Mouse (Mus musculus) cerebellum, adult 2 months (tissue): ENCODE results near the gene Max. TPM values are rescaled to one million over a fixed set of nuclear protein-coding genes. Genes with fewer than 3 reads are reported as not detected.

Experiments used
- DNase-seq, 2 experiments: peaks; one replicate each; pipeline ENCODE4 v3.0.0; 2021
- H3K27ac ChIP-seq: fragments of 200-500 bp; 2 replicates; pipeline ENCODE4 v1.5.1; 2012; ENCODE audit warnings: low read length, control low read depth, inconsistent platforms; ENCODE audit not compliant: insufficient read depth
- H3K27me3 ChIP-seq: fragments of 200-500 bp; 2 replicates; pipeline ENCODE4 v1.6.1; 2012; ENCODE audit warnings: inconsistent platforms, mild to moderate bottlenecking, low read length, moderate library complexity; ENCODE audit not compliant: control insufficient read depth, insufficient read depth
- H3K4me1 ChIP-seq: fragments of 200-500 bp; 2 replicates; pipeline ENCODE4 v1.6.1; 2011; ENCODE audit warnings: low read length; ENCODE audit not compliant: control insufficient read depth, insufficient read depth
- H3K4me3 ChIP-seq: fragments of 200-500 bp; replicated peaks from 2 replicates; pipeline ENCODE3; 2011; ENCODE audit warnings: mild to moderate bottlenecking, low read depth, low read length, control low read depth; ENCODE audit not compliant: insufficient read depth
- CTCF ChIP-seq: fragments of 200-500 bp; IDR thresholded peaks from 2 replicates; pipeline ENCODE4 v1.5.1; 2011; ENCODE audit warnings: low read depth, mild to moderate bottlenecking, control low read depth, low read length, moderate library complexity, borderline replicate concordance; ENCODE audit not compliant: insufficient read depth
- POLR2A ChIP-seq: fragments of 200-500 bp; IDR thresholded peaks from 2 replicates; pipeline ENCODE4 v1.6.1; 2011; ENCODE audit warnings: low read length, control low read depth, borderline replicate concordance; ENCODE audit not compliant: insufficient read depth
- WGBS: fragments of 180-500 bp; shearing (Covaris S2); methylation state at CpG from one replicate; pipeline ENCODE4 v1.1.7; 2018; 5-methylcytosine and 5-hydroxymethylcytosine counted together
- polyA plus RNA-seq: library from polyadenylated mRNA; depleted of rRNA; stranded (reverse); fragments of >200 nt; gene quantifications from 2 replicates; pipeline ENCODE4 v1.2.3, GENCODE M21; 2012

The Max gene
- polyA plus RNA-seq, 1 experiment: 90.7 TPM

- Histone ChIP-seq H3K4me3 (no peak overlapping the region), H3K4me1 (peaks cover 9% of the 10 kb centered on the region; the same call in 1 of the 2 replicates), H3K27me3 (no peaks in the 10 kb centered on the region), H3K27ac (peak overlapping the region; percentile 33; the same call in 1 of the 2 replicates)
- TF ChIP-seq POLR2A (no peak), CTCF (peak; percentile 84)
- DNase-seq: peak; percentile 78 to 81
- 6% methylated on average over 4 of the region's 4 CpGs for whole genome bisulfite sequencing
Measured at GRCm38 (mm10) chr12:77000096-77000704, 38.2 kb upstream of the Max start.

GRCm38 (mm10) chr12:76994766-76995165 is 32.8 kb upstream of the Max start:
- no peak for DNase-seq
- 95% methylated on average over 5 of the region's 5 CpGs for WGBS
- H3K4me3 ChIP-seq: no peak overlapping the region
- no peaks in the 10 kb centered on the region for H3K27me3 ChIP-seq
- TF ChIP-seq POLR2A: no peak
- no peak for TF ChIP-seq CTCF
- H3K4me1 ChIP-seq: peaks cover 5% of the 10 kb centered on the region; the same call in 1 of the 2 replicates
- no peak overlapping the region for H3K27ac ChIP-seq

- H3K27ac ChIP-seq: peak overlapping the region; percentile 81
- no peak overlapping the region for H3K4me3 ChIP-seq
- no peaks in the 10 kb centered on the region for H3K27me3 ChIP-seq
- TF ChIP-seq POLR2A: no peak
- no peak for TF ChIP-seq CTCF
- peaks cover 5% of the 10 kb centered on the region; the same call in 1 of the 2 replicates for H3K4me1 ChIP-seq
- DNase-seq: peak; percentile 82 to 88
- 17% methylated on average over 16 of the region's 16 CpGs for WGBS
Measured at GRCm38 (mm10) chr12:76992891-76993529, 31.0 kb upstream of the Max start.

GRCm38 (mm10) chr12:76982818-76983471 is 20.9 kb upstream of the Max start:
- DNase-seq: no peak
- TF ChIP-seq CTCF (no peak), POLR2A (no peak)
- Histone ChIP-seq H3K4me3 (no peak overlapping the region), H3K27me3 (no peaks in the 10 kb centered on the region), H3K4me1 (no peaks in the 10 kb centered on the region), H3K27ac (no peak overlapping the region)
- WGBS: 94% methylated on average over 16 of the region's 16 CpGs

GRCm38 (mm10) chr12:76979530-76979929 is 17.5 kb upstream of the Max start:
- Histone ChIP-seq H3K27ac (no peak overlapping the region), H3K27me3 (no peaks in the 10 kb centered on the region), H3K4me3 (no peak overlapping the region), H3K4me1 (no peaks in the 10 kb centered on the region)
- DNase-seq: no peak
- TF ChIP-seq POLR2A (no peak), CTCF (no peak)
- WGBS: 76% methylated on average over 3 of the region's 3 CpGs

- no peak for DNase-seq
- Histone ChIP-seq H3K27me3 (no peaks in the 10 kb centered on the region), H3K27ac (no peak overlapping the region), H3K4me3 (no peak overlapping the region), H3K4me1 (no peaks in the 10 kb centered on the region)
- 86% methylated on average over 10 of the region's 10 CpGs for WGBS
- TF ChIP-seq CTCF (no peak), POLR2A (no peak)
Measured at GRCm38 (mm10) chr12:76972669-76973068, 10.7 kb upstream of the Max start.

GRCm38 (mm10) chr12:76972241-76972640 is 10.2 kb upstream of the Max start:
- Histone ChIP-seq H3K27me3 (no peaks in the 10 kb centered on the region), H3K4me1 (no peaks in the 10 kb centered on the region), H3K4me3 (no peak overlapping the region), H3K27ac (no peak overlapping the region)
- WGBS: 82% methylated on average over 11 of the region's 11 CpGs
- no peak for DNase-seq
- no peak for TF ChIP-seq CTCF
- TF ChIP-seq POLR2A: no peak
